Mouse (Mus musculus): ENCODE data around the gene Gm13290. TPM values are rescaled to one million over a fixed set of nuclear protein-coding genes. Genes with fewer than 3 reads are reported as not detected.
"Not testable (repeated sequence)": the region's sequence is repeated elsewhere in the genome, so short reads cannot be mapped to it uniquely, and the experiment has no call there.

Gm13290 gene
- total RNA-seq, 2 experiments from 2014 or later = not detected

DNA sequence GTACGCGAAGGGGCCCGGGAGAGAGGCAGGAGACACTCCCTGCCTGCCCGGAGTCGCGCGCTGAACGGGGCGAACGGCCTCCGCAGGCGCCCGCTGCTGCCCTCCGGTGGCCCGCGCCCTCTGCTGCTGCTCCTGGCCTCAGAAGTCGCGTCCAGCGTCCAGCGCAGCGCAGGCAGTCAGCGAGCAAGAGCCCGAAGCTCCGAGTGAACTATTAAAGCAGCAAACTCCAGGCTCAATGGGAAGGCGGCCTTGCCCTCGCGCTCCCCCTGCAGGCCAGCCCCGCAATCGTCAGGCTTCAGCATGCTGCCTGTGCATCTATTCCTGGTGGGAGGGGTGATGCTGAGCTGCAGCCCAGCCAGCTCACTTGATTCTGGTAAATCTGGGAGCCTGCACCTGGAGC is 5.9 kb downstream of the Gm13290 start, which contains the start of gene Gm13272:
Gene Gm13272, plus strand, starts transcription at position 301 of the 400 bp plus-strand sequence.
- not testable (repeated sequence) for ATAC-seq (replicated peaks; ENCODE audit: low FRiP score, low TSS enrichment, poor library complexity, severe bottlenecking)

DNA sequence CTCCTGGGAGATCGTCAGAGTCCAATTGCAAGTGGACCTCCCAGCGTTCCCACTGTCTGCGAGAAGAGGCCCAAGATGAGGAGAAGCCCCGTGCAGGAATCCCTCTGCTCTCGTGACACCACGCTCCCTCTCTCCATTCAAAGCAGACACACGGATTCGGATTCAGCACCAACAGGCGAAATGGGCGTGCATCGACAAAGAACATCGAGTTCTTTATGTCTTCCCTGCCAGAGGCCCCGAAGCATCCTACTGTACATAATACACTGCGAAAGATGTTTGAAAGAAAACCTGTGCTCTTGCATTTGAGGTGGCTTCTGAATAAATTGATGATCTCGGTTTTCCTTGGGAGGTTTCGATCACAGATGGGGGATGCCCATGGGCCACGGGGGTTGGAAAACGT is 6.7 kb downstream of the Gm13290 start:
- not testable (repeated sequence) for ATAC-seq (replicated peaks; ENCODE audit: low FRiP score, low TSS enrichment, poor library complexity, severe bottlenecking)

DNA sequence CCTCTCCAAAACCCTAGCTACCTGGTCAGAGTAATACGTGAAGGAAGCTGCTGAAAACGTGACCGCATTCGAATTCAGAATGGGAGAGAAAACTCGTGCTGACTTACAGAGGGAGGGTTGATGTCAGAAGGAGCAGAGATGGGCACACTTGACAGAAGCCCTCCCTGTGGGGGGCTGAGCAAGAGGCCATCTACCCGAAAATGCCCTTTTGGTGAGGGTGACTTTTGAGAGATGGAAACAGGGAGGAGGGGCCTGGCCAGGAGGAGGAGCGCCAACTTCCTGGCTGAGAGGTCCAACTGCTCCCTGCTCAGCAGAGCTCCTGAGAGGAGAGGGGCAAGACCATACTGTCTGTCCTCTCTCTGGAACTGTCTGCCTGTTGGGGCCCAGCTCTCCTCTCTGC is 8.2 kb downstream of the Gm13290 start, which contains the start of gene Ifnz:
Gene Ifnz, plus strand, starts transcription at position 301 of the 400 bp plus-strand sequence.
- not testable (repeated sequence) for ATAC-seq (replicated peaks; ENCODE audit: low FRiP score, low TSS enrichment, poor library complexity, severe bottlenecking)

DNA sequence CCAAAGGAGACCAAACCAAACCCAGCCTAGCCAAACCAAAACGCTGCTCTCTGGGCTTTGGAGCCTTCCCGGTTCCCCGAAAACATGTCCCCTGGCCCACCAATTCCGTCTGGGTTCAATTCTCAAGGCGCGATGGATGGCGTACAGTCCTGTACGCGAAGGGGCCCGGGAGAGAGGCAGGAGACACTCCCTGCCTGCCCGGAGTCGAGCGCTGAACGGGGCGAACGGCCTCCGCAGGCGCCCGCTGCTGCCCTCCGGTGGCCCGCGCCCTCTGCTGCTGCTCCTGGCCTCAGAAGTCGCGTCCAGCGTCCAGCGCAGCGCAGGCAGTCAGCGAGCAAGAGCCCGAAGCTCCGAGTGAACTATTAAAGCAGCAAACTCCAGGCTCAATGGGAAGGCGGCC is 8.7 kb downstream of the Gm13290 start:
- not testable (repeated sequence) for ATAC-seq (replicated peaks; ENCODE audit: low FRiP score, low TSS enrichment, poor library complexity, severe bottlenecking)

GRCm38 (mm10) chr4:88785409-88785808 is 11.8 kb downstream of the Gm13290 start, which contains the start of gene Gm13276:
Gm13276 (plus strand) TSS chr4:88785709.
- ATAC-seq (replicated peaks; ENCODE audit: low FRiP score, low TSS enrichment, poor library complexity, severe bottlenecking) = not testable (repeated sequence)

DNA sequence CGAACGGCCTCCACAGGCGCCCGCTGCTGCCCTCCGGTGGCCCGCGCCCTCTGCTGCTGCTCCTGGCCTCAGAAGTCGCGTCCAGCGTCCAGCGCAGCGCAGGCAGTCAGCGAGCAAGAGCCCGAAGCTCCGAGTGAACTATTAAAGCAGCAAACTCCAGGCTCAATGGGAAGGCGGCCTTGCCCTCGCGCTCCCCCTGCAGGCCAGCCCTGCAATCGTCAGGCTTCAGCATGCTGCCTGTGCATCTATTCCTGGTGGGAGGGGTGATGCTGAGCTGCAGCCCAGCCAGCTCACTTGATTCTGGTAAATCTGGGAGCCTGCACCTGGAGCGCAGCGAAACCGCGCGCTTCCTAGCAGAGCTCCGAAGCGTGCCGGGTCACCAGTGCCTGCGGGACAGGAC is 14.8 kb downstream of the Gm13290 start, which contains the start of gene Gm13277:
Gene Gm13277, plus strand, starts transcription at position 231 of the 400 bp plus-strand sequence.
- not testable (repeated sequence) for ATAC-seq (replicated peaks; ENCODE audit: low FRiP score, low TSS enrichment, poor library complexity, severe bottlenecking)

GRCm38 (mm10) chr4:88791250-88791649 is 17.6 kb downstream of the Gm13290 start, which contains the start of gene Gm13278:
Gm13278 (plus strand) TSS chr4:88791550.
- not testable (repeated sequence) for ATAC-seq (replicated peaks; ENCODE audit: low FRiP score, low TSS enrichment, poor library complexity, severe bottlenecking)

DNA sequence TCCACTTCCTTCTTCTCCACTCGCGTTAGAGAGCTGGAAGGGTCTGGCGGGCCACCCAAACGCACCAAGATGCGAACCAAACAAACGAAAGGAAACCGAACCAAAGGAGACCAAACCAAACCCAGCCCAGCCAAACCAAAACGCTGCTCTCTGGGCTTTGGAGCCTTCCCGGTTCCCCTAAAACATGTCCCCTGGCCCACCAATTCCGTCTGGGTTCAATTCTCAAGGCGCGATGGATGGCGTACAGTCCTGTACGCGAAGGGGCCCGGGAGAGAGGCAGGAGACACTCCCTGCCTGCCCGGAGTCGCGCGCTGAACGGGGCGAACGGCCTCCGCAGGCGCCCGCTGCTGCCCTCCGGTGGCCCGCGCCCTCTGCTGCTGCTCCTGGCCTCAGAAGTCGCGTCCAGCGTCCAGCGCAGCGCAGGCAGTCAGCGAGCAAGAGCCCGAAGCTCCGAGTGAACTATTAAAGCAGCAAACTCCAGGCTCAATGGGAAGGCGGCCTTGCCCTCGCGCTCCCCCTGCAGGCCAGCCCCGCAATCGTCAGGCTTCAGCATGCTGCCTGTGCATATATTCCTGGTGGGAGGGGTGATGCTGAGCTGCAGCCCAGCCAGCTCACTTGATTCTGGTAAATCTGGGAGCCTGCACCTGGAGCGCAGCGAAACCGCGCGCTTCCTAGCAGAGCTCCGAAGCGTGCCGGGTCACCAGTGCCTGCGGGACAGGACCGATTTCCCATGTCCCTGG is 20.5 kb downstream of the Gm13290 start, which contains the start of gene Gm13275:
Gene Gm13275, plus strand, starts transcription at position 552 of the 740 bp plus-strand sequence.
- ATAC-seq (replicated peaks; ENCODE audit: low FRiP score, low TSS enrichment, poor library complexity, severe bottlenecking) = not testable (repeated sequence)

DNA sequence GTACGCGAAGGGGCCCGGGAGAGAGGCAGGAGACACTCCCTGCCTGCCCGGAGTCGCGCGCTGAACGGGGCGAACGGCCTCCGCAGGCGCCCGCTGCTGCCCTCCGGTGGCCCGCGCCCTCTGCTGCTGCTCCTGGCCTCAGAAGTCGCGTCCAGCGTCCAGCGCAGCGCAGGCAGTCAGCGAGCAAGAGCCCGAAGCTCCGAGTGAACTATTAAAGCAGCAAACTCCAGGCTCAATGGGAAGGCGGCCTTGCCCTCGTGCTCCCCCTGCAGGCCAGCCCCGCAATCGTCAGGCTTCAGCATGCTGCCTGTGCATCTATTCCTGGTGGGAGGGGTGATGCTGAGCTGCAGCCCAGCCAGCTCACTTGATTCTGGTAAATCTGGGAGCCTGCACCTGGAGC is 23.5 kb downstream of the Gm13290 start, which contains the start of gene Gm13279:
Gene Gm13279, plus strand, starts transcription at position 301 of the 400 bp plus-strand sequence.
- ATAC-seq (replicated peaks; ENCODE audit: low FRiP score, low TSS enrichment, poor library complexity, severe bottlenecking) = not testable (repeated sequence)

- ATAC-seq (replicated peaks; ENCODE audit: low FRiP score, low TSS enrichment, poor library complexity, severe bottlenecking) = not testable (repeated sequence)
These were observed 25.7 kb downstream of the Gm13290 start, which contains the start of gene Gm13285 for GRCm38 (mm10) chr4:88799365-88799764. Gm13285 (plus strand) TSS chr4:88799665.

DNA sequence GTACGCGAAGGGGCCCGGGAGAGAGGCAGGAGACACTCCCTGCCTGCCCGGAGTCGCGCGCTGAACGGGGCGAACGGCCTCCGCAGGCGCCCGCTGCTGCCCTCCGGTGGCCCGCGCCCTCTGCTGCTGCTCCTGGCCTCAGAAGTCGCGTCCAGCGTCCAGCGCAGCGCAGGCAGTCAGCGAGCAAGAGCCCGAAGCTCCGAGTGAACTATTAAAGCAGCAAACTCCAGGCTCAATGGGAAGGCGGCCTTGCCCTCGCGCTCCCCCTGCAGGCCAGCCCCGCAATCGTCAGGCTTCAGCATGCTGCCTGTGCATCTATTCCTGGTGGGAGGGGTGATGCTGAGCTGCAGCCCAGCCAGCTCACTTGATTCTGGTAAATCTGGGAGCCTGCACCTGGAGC is 29.3 kb downstream of the Gm13290 start, which contains the start of gene Gm13287:
Gene Gm13287, plus strand, starts transcription at position 301 of the 400 bp plus-strand sequence.
- ATAC-seq (replicated peaks; ENCODE audit: low FRiP score, low TSS enrichment, poor library complexity, severe bottlenecking) = not testable (repeated sequence)

DNA sequence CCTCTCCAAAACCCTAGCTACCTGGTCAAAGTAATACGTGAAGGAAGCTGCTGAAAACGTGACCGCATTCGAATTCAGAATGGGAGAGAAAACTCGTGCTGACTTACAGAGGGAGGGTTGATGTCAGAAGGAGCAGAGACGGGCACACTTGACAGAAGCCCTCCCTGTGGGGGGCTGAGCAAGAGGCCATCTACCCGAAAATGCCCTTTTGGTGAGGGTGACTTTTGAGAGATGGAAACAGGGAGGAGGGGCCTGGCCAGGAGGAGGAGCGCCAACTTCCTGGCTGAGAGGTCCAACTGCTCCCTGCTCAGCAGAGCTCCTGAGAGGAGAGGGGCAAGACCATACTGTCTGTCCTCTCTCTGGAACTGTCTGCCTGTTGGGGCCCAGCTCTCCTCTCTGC is 31.6 kb downstream of the Gm13290 start, which contains the start of gene Gm13288:
Gene Gm13288, plus strand, starts transcription at position 301 of the 400 bp plus-strand sequence.
- ATAC-seq (replicated peaks; ENCODE audit: low FRiP score, low TSS enrichment, poor library complexity, severe bottlenecking) = not testable (repeated sequence)

DNA sequence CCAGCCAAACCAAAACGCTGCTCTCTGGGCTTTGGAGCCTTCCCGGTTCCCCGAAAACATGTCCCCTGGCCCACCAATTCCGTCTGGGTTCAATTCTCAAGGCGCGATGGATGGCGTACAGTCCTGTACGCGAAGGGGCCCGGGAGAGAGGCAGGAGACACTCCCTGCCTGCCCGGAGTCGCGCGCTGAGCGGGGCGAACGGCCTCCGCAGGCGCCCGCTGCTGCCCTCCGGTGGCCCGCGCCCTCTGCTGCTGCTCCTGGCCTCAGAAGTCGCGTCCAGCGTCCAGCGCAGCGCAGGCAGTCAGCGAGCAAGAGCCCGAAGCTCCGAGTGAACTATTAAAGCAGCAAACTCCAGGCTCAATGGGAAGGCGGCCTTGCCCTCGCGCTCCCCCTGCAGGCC is 32.1 kb downstream of the Gm13290 start:
- ATAC-seq (replicated peaks; ENCODE audit: low FRiP score, low TSS enrichment, poor library complexity, severe bottlenecking) = not testable (repeated sequence)

GRCm38 (mm10) chr4:88815928-88816327 is 42.3 kb downstream of the Gm13290 start, which contains the start of gene Ifna7:
Ifna7 (plus strand) TSS chr4:88816228.
- no peak for ATAC-seq (replicated peaks; ENCODE audit: low FRiP score, low TSS enrichment, poor library complexity, severe bottlenecking)

- ATAC-seq (replicated peaks; ENCODE audit: low FRiP score, low TSS enrichment, poor library complexity, severe bottlenecking) = no peak
These were observed 46.0 kb downstream of the Gm13290 start, which contains the start of gene Ifna11 for GRCm38 (mm10) chr4:88819659-88820058. Ifna11 (plus strand) TSS chr4:88819959.

DNA sequence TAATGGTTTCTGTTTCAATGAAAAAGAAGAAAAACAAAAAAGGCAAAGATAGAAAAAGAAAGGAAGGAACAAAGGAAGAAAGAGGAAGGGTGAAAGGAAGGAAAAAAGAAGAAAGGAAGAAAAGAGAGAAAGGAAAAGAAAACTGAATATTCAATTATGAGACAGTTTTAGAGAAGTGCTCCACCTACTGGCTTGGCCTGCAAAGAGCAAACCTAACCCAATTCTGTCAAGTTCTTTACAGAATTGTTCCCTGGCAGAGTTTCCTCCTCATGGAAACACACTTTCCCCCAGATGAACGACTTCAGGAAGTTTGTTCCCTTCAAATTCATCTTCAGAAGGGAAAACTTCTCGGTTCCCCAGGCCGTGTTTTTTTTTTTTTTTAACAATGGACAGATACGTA is 49.4 kb downstream of the Gm13290 start:
- ATAC-seq (replicated peaks; ENCODE audit: low FRiP score, low TSS enrichment, poor library complexity, severe bottlenecking) = peak; percentile 79; the same call in 1 of the 2 replicates

Measured in megakaryocyte-erythroid progenitor cell, adult 5-6 weeks (primary cell).